Mouse (Mus musculus): ENCODE results near the gene Pkp3. TPM values are rescaled to one million over a fixed set of nuclear protein-coding genes. Genes with fewer than 3 reads are reported as not detected.
A peak's percentile ranks its signal among the peaks of the same experiment; 100 is the strongest.

Gene Pkp3
- polyA plus RNA-seq, 1 experiment = 0.05 TPM

DNA sequence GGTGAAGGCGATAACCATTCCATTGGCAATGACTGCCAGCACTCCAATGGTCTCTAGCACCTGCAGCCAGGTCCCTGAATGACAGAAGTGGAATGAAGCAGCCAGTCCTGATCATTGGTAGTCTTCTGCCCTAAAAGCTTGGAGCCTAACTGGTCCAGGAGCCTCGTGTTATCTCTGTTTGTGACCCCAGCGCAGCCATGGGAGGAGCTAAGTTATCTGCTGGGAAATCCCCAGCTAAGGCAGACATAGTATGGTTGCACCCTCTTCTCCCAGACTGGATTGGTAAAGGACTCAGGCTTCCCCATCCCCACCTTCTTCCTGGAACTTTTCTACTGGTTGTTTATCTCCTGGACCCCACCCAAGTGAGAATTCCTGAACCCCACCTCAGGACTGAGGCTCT, 25.1 kb downstream of the Pkp3 start:
- no peak for TF ChIP-seq GATA1 (IDR thresholded peaks at IDR 0.05; ENCODE audit: low read length)

- no peak for TF ChIP-seq GATA1 (IDR thresholded peaks at IDR 0.05; ENCODE audit: low read length)
Measured at GRCm38 (mm10) chr7:141115874-141116273, 37.9 kb downstream of the Pkp3 start.

DNA sequence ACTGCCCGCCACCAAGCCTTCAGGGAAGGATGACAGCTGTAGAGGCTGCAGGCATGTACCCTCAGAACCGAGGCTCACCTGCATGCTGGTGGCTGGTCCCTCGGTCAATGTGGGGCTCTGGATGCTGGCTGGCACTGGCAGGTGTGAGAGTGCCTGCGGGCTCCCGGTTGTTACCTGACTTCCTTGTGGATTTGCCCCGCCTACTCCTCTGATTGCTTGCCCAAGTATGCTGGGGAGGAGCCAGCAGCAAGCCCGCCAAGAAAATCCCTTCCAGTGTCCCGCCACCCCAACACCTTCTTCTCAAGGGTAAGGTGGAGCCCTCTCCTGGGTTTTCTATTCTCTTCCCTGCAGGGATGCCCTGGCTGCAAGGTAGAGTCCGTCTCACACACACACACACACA, 39.6 kb downstream of the Pkp3 start, which contains the start of gene Ano9:
TSS of gene Ano9 (minus strand) at position 171 of the 400 bp plus-strand sequence.
- TF ChIP-seq GATA1 (IDR thresholded peaks at IDR 0.05; ENCODE audit: low read length) = no peak

DNA sequence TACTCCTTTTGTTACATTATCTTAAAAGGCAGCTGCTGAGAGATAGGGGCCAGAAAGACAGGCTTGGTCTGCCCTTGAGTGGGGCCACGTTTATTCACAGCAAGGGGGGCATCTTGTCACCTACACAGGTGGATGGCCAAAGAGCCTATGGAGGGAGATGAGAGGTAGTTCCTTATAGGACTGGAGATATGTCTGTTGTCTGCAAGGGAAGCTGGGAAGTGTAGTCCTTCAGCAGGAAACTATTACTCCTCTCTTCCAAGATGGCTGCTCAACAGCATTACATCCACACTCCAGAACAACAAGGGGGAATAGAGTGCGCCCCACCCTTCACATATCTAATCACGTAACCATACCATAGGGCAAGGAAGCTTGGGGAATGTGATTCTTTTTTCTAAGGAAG, 41.5 kb downstream of the Pkp3 start:
- TF ChIP-seq GATA1 (IDR thresholded peaks at IDR 0.05; ENCODE audit: low read length) = no peak

GRCm38 (mm10) chr7:141120605-141121004, 42.6 kb downstream of the Pkp3 start:
- TF ChIP-seq GATA1 (IDR thresholded peaks at IDR 0.05; ENCODE audit: low read length) = no peak

- TF ChIP-seq GATA1 (IDR thresholded peaks at IDR 0.05; ENCODE audit: low read length) = no peak
Measured at GRCm38 (mm10) chr7:141121051-141121531, 43.1 kb downstream of the Pkp3 start.

GRCm38 (mm10) chr7:141122245-141122644, 44.2 kb downstream of the Pkp3 start, which contains the start of gene Ptdss2:
Gene Ptdss2, plus strand, starts transcription at chr7:141122382.
- TF ChIP-seq GATA1 (IDR thresholded peaks at IDR 0.05; ENCODE audit: low read length) = no peak

GRCm38 (mm10) chr7:141122689-141123516, 44.9 kb downstream of the Pkp3 start:
- TF ChIP-seq GATA1 (IDR thresholded peaks at IDR 0.05; ENCODE audit: low read length) = no peak

DNA sequence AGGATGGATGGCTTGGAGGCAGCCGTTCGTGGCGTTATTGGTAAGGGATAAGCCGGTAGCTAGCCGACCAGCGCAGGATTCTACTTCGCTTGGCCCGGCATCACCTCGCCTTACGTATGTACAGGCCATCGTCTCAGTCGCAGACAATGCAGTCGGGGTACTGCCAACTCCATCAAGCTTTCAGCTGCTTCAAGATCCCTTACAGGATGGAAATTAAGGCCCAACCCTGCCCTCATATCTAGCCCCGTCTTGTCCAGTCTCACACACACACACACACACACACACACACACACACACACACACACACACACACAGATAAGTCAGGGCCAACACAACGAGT, 45.5 kb downstream of the Pkp3 start:
- TF ChIP-seq GATA1 (IDR thresholded peaks at IDR 0.05; ENCODE audit: low read length) = no peak

DNA sequence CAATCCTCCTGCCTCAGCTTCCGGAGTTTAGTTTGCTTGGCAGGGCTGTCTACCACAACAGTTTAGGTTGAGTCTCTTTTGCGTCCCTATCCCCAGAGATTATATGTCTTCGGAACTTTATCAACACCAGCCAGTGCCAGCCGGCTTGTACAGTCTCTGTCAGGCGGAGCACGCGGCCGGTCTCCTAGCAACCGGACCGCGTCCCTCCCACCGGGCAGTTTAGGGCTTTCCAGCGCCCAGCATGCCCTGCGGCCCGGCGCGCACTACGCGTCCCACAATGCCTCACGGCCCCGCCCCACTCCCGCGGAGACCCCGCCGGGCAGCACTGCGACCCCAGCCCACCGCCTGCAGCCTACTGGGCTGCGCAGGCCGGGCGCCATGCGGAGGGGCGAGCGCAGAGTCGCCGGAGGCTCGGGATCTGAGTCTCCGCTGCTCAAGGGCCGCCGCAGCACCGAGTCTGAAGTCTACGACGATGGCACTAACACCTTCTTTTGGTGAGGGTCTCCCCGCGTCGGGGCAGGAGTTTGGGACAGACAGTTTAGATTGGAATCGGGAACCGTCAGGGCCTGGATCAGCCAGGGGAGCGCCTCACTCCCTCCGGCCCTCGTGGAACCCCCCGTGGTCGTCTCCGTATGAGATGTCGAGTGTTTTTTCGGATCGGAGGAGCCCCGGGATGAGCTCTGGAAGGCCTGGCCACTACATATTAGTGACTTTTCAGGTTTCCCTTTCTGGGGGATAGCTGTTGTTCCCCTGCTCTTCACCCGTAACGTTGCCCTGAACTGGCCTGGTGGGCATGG, 53.2 kb downstream of the Pkp3 start:
- TF ChIP-seq GATA1 (IDR thresholded peaks at IDR 0.05; ENCODE audit: low read length) = peak; percentile 48

DNA sequence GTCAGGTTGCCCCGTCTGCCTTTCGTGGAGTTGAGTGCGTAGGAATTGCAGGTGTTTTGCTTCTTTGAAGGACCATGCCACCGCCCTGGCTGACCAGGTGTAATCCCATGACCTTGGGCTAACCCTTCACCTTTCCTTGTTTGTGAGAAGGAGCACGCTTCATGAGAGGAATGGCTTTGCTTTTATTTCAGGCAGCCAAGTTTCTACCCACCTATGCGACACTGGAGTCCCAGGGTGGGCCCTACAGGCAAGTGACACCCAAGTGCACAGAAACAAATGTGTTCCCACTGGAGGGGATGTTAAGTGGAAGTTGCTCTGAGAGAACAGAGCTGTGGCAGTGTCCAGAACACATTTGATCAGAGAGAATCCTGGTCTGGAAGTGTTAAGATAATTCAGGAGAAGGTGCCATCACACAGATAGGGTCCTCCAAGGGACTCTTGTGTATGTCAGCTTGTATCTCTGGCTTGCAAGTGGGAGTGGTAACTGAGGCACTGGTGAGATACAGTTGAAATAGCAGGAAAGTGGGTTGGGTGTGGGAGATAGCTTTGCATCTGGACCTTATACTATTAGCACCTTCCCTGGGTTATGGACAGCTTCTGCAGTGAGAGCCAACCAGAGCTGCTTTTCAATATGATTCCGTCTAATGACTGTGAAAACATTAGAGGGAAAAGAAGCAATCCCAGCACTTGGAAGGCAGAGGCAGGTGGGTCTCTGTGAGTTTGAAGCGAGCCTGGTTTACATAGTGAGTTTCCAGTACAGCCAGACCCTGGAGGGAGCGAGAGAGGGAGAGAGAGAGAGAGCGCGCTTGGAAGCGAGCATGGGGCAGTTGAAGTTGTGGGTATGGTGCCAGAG, 54.1 kb downstream of the Pkp3 start:
- TF ChIP-seq GATA1 (IDR thresholded peaks at IDR 0.05; ENCODE audit: low read length) = no peak

Other genes starting within 250 kb of the Pkp3 start
- gene Urah, start 243.2 kb upstream of the Pkp3 start, polyA plus RNA-seq (2012) = not detected in 2 replicates
- gene Scgb1c1, start 232.7 kb upstream of the Pkp3 start, polyA plus RNA-seq (2012) = not detected in 2 replicates
- 0.06 TPM in 1 of 2 replicates, not detected in the other for gene Odf3, start 230.4 kb upstream of the Pkp3 start, polyA plus RNA-seq (2012)
- gene Gm45785, start 221.9 kb upstream of the Pkp3 start, polyA plus RNA-seq (2012) = 0.18 and 0.99 TPM in 2 replicates
- gene Ric8a, start 221.3 kb upstream of the Pkp3 start, polyA plus RNA-seq (2012) = 39.1 and 49.2 TPM in 2 replicates
- gene Bet1l, start 220.6 kb upstream of the Pkp3 start, polyA plus RNA-seq (2012) = 3.2 and 3.9 TPM in 2 replicates
- gene Psmd13, start 196.2 kb upstream of the Pkp3 start, polyA plus RNA-seq (2012) = 50.0 and 92.4 TPM in 2 replicates
- 25.4 and 38.9 TPM in 2 replicates for gene Sirt3, start 195.9 kb upstream of the Pkp3 start, polyA plus RNA-seq (2012)
- not detected in 2 replicates for gene Cox8b, start 177.8 kb upstream of the Pkp3 start, polyA plus RNA-seq (2012)
- not detected in 2 replicates for gene Nlrp6, start 157.3 kb upstream of the Pkp3 start, polyA plus RNA-seq (2012)
- 6.3 and 7.2 TPM in 2 replicates for gene Pgghg, start 136.8 kb upstream of the Pkp3 start, polyA plus RNA-seq (2012)
- gene Ifitm5, start 127.9 kb upstream of the Pkp3 start, polyA plus RNA-seq (2012) = 0.43 and 0.61 TPM in 2 replicates
- not detected in 2 replicates for gene Gm45717, start 122.3 kb upstream of the Pkp3 start, polyA plus RNA-seq (2012)
- gene Ifitm2, start 122.2 kb upstream of the Pkp3 start, polyA plus RNA-seq (2012) = 234 and 285 TPM in 2 replicates
- 0.08 and 0.26 TPM in 2 replicates for gene Ifitm1, start 111.0 kb upstream of the Pkp3 start, polyA plus RNA-seq (2012)
- gene Ifitm3, start 67.4 kb upstream of the Pkp3 start, polyA plus RNA-seq (2012) = not detected in 2 replicates
- gene Ifitm6, start 60.3 kb upstream of the Pkp3 start, polyA plus RNA-seq (2012) = not detected in 2 replicates
- not detected in 2 replicates for gene Gm17387, start 49.1 kb upstream of the Pkp3 start, polyA plus RNA-seq (2012)
- not detected in 2 replicates for gene B4galnt4, start 17.1 kb upstream of the Pkp3 start, polyA plus RNA-seq (2012)
- gene Sigirr, start 22.4 kb downstream of the Pkp3 start, polyA plus RNA-seq (2012) = 7.2 and 9.5 TPM in 2 replicates
- gene Ano9, start 39.6 kb downstream of the Pkp3 start, polyA plus RNA-seq (2012) = not detected in 2 replicates
- 49.9 and 62.6 TPM in 2 replicates for gene Ptdss2, start 44.2 kb downstream of the Pkp3 start, polyA plus RNA-seq (2012)
- gene Rnh1, start 94.6 kb downstream of the Pkp3 start, polyA plus RNA-seq (2012) = 1.5 and 14.6 TPM in 2 replicates
- 46.6 and 52.7 TPM in 2 replicates for gene Hras, start 115.8 kb downstream of the Pkp3 start, polyA plus RNA-seq (2012)
- 2.4 and 3.1 TPM in 2 replicates for gene Lrrc56, start 115.9 kb downstream of the Pkp3 start, polyA plus RNA-seq (2012)
- 0.08 and 0.10 TPM in 2 replicates for gene Lmntd2, start 135.9 kb downstream of the Pkp3 start, polyA plus RNA-seq (2012)
- 12.7 and 20.3 TPM in 2 replicates for gene Rassf7, start 137.6 kb downstream of the Pkp3 start, polyA plus RNA-seq (2012)
- gene Phrf1, start 150.6 kb downstream of the Pkp3 start, polyA plus RNA-seq (2012) = 132 and 133 TPM in 2 replicates
- 24.4 and 30.7 TPM in 2 replicates for gene Irf7, start 188.3 kb downstream of the Pkp3 start, polyA plus RNA-seq (2012)
- gene Cdhr5, start 198.6 kb downstream of the Pkp3 start, polyA plus RNA-seq (2012) = not detected in 2 replicates
- not detected in 2 replicates for gene Sct, start 200.9 kb downstream of the Pkp3 start, polyA plus RNA-seq (2012)
- 0.03 TPM in 1 of 2 replicates, not detected in the other for gene Drd4, start 213.8 kb downstream of the Pkp3 start, polyA plus RNA-seq (2012)
- 72.4 and 106 TPM in 2 replicates for gene Deaf1, start 249.5 kb downstream of the Pkp3 start, polyA plus RNA-seq (2012)
- gene Tmem80, start 249.5 kb downstream of the Pkp3 start, polyA plus RNA-seq (2012) = 8.7 and 9.3 TPM in 2 replicates

All from G1E-ER4 (cell line).